Mouse (Mus musculus) splenic B cell, adult 2 months (primary cell): ENCODE data around the gene Praf2.

Source experiments
- DNase-seq: peaks from one replicate; pipeline ENCODE4 v3.0.0-alpha.2; 2011; ENCODE audit warnings: low read depth, low spot score
- H3K27me3 ChIP-seq: 2 replicates; pipeline ENCODE4 v1.6.1; 2012; ENCODE audit warnings: mild to moderate bottlenecking, low read length, moderate library complexity, mixed read lengths; ENCODE audit not compliant: control insufficient read depth, poor library complexity, insufficient read depth, severe bottlenecking
- H3K36me3 ChIP-seq: 2 replicates; pipeline ENCODE4 v1.6.1; 2012; ENCODE audit warnings: mild to moderate bottlenecking, low read length, moderate library complexity, mixed read lengths; ENCODE audit not compliant: control insufficient read depth, poor library complexity, insufficient read depth, severe bottlenecking

The Praf2 gene

DNA sequence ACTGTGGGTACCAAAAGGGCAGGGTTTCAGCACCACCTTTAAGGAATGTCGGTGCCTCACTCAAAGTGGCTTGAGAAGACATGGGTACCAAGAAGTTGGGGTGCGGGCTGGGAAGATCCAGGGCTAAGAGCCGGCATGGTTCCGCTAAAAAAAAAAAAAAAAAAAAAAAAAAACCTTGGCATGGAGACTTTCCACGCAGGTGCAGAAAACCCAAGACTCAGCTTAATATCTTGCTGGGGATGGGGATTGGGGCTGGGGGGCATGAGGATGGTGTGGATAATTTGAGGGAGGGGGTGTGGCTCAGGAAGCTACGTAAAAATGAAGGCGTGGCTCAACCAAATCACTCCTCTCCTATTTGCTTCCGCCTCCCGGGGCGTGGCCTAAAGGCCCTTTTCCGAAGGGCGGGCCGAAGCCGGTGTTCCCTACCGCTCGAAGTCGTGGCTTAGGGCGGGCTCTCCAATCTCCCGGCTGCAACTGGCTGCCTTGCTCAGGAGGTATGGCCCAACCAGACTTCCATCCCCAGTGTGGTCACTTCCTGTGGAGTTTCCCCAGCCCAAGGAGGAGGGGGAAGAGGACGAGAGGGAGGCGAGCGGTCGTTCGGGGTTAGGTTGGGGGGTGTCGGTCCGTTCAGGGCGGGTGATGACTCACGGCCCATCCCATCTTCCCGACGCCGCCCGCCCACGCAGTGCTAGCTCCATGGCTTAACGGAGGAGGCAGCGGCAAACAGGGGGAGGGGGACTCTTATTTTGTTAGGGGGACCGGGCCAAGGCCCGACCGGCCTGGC lies 34.1 kb downstream of the Praf2 start, which contains the start of gene Tfe3:
Gene Tfe3 (plus strand): TSS at position 424 of the 784 bp plus-strand sequence.
- no peaks in the 10 kb centered on the region for H3K27me3 ChIP-seq
- DNase-seq = peak; percentile 92
- H3K36me3 ChIP-seq = no peaks in the 10 kb centered on the region

- H3K36me3 ChIP-seq = no peaks in the 10 kb centered on the region
- H3K27me3 ChIP-seq = no peaks in the 10 kb centered on the region
- no peak for DNase-seq
These were observed 34.6 kb downstream of the Praf2 start for GRCm38 (mm10) chrX:7762921-7763197.

GRCm38 (mm10) chrX:7763631-7764393 lies 35.6 kb downstream of the Praf2 start:
- H3K27me3 ChIP-seq = no peaks in the 10 kb centered on the region
- DNase-seq = peak; percentile 12
- H3K36me3 ChIP-seq = no peaks in the 10 kb centered on the region

GRCm38 (mm10) chrX:7764657-7765280 lies 36.5 kb downstream of the Praf2 start:
- Histone ChIP-seq H3K36me3 (no peaks in the 10 kb centered on the region), H3K27me3 (no peaks in the 10 kb centered on the region)
- no peak for DNase-seq

GRCm38 (mm10) chrX:7765281-7765670 lies 37.0 kb downstream of the Praf2 start:
- Histone ChIP-seq H3K36me3 (no peaks in the 10 kb centered on the region), H3K27me3 (no peaks in the 10 kb centered on the region)
- DNase-seq = no peak

DNA sequence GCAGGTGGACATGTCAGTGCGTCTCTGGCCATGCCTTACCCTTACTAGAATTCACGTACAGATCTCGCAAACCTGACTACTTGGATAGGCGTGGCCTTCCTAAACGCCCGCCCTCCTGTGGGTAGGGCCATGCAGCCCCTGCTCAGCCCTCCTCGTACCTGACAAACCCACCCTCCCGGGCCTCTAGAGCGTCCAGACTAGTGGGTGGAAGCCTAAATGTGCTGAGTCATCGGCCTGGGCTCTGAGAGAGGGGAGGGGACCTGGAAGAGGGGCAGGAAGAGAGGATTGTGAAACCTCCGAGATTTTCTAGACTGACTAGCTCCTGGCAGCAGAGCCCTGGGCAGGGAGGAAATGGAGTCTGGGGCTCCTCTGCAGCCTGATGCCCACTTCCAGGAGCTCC lies 37.5 kb downstream of the Praf2 start:
- H3K36me3 ChIP-seq = no peaks in the 10 kb centered on the region
- DNase-seq = no peak

GRCm38 (mm10) chrX:7769302-7770017 lies 41.2 kb downstream of the Praf2 start:
- no peaks in the 10 kb centered on the region for H3K27me3 ChIP-seq
- H3K36me3 ChIP-seq = 0 out of 2 replicates have a peak, but pooled peaks cover 4% of the 10 kb centered on the region
- DNase-seq = no peak

More for the DNA sequence above, 37.5 kb downstream of the Praf2 start:
- no peaks in the 10 kb centered on the region for H3K27me3 ChIP-seq

- H3K36me3 ChIP-seq = 0 out of 2 replicates have a peak, but pooled peaks cover 4% of the 10 kb centered on the region
- DNase-seq = peak; percentile 24
- H3K27me3 ChIP-seq = no peaks in the 10 kb centered on the region
These were observed 44.5 kb downstream of the Praf2 start for GRCm38 (mm10) chrX:7772766-7773165.

GRCm38 (mm10) chrX:7775501-7776205 lies 47.4 kb downstream of the Praf2 start:
- 0 out of 2 replicates have a peak, but pooled peaks cover 4% of the 10 kb centered on the region for H3K36me3 ChIP-seq
- DNase-seq = no peak
- no peaks in the 10 kb centered on the region for H3K27me3 ChIP-seq

DNA sequence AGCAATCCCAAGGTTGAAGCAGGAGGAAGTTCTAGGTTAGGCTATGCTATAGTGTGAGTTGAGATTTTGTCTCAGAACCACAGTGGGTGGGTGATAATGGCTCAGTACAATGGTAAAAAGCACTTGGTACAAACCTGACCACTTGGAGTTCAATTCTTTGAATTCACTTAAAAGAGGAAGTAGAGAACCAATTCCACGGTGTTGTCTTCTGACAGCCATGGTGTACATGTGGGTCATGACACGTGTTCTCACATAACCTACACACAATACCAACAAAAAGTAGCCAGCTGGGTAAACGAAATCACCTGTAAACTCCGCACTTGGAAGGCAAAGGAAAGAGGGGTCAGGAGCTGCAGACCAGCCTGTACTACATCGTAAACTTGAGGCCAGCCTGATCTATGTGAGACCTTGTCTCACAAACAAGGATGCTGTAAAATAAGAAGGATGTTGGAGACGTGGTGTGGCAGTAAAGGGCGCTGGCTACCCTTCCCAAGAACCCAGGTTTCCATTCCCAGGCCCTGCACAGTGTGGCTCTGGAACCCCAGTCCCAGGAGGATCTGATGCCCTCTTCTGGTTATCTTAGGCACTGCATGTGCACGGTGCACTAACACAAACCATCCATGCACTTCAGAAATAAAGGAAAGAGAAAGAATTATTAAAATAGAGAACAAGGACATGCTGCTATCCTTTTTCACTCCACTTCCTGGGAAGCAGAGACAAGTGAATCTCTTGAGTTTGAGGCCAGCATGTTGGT lies 48.3 kb downstream of the Praf2 start:
- Histone ChIP-seq H3K27me3 (no peaks in the 10 kb centered on the region), H3K36me3 (0 out of 2 replicates have a peak, but pooled peaks cover 4% of the 10 kb centered on the region)
- DNase-seq = peak; percentile 55

GRCm38 (mm10) chrX:7778450-7779244 lies 50.4 kb downstream of the Praf2 start:
- H3K36me3 ChIP-seq = no peaks in the 10 kb centered on the region
- H3K27me3 ChIP-seq = no peaks in the 10 kb centered on the region
- DNase-seq = no peak

GRCm38 (mm10) chrX:7779294-7779693 lies 51.1 kb downstream of the Praf2 start:
- no peaks in the 10 kb centered on the region for H3K36me3 ChIP-seq
- DNase-seq = no peak

More at GRCm38 (mm10) chrX:7779294-7779693, 51.1 kb downstream of the Praf2 start:
- H3K27me3 ChIP-seq = no peaks in the 10 kb centered on the region
